Mouse (Mus musculus) cerebellum, postnatal 4 days (tissue): Measurements from ENCODE around the gene Cfdp1.

Source experiments
- DNase-seq, 2 experiments: peaks; one replicate each; pipeline ENCODE4 v3.0.0; 2022; ENCODE audit warnings: low spot score in 2 of 2, mixed read lengths in 1 of 2

The Cfdp1 gene

DNA sequence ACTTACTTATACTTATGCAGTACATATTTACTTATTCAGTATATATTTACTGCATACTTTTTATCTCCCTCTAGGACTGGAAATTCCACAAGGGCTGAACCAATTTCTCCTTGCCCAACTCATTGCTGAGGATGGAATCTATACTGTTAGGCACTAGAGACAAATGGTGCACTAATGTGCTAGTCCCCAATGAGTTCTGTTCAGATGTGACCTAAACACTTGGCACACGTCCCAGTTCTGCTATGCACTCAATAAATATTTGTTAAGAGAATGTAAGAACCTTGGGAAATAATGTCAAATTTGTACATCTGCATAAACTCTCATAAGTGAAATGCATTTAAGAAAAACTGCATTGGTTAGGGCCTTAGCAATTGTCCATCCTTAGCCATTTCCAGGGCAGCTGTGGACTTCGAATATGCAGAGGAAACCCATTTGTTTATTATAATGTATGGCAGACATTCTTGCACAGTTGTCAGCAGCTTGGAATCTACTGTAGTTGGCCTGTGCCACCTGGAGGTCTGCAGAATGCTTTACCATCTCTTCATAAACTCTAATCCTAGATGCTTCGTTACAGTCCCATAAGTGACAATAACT lies 60.7 kb downstream of the Cfdp1 start:
- no peak for DNase-seq

- DNase-seq = no peak
Observed at GRCm38 (mm10) chr8:111789639-111790038, 64.5 kb downstream of the Cfdp1 start.

GRCm38 (mm10) chr8:111789200-111789599 lies 64.9 kb downstream of the Cfdp1 start:
- no peak for DNase-seq

DNA sequence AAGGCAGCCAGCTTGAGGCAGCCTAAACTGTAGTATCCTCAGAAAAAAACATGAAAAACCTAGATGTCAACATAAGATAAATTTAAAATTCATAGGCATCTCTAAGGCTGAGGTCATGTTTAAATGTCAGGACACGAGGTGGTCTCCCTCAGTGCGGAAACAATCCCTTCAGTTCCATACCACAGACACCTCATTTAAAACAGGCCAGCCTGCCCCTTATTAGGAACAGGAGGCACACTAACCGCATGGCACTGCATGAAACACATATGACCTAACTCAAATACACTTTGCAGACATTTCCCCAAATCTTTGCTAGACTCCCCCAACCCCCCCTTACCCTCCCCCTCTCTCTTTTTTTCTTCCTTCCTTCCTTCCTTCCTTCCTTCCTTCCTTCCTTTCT lies 65.6 kb downstream of the Cfdp1 start:
- DNase-seq = no peak

DNA sequence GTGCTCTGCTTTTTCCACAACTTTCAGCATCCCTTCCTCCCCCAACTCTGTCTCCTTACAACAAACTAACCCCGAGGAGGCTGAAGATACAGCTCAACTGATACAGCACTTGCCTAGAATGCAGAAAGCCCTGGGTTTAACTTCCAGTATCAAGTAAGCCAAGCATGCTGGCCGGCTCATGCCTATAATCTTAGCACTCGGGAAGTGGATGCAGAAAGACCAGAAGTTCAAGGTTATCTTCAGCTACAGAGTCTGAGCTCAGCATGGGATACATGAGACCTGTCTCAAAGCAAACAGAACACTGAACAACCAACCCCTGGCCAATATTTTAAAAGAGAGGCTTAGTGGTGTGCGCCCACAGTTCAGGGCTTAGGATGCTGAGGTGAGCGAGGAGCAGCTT lies 66.0 kb downstream of the Cfdp1 start:
- DNase-seq = no peak

DNA sequence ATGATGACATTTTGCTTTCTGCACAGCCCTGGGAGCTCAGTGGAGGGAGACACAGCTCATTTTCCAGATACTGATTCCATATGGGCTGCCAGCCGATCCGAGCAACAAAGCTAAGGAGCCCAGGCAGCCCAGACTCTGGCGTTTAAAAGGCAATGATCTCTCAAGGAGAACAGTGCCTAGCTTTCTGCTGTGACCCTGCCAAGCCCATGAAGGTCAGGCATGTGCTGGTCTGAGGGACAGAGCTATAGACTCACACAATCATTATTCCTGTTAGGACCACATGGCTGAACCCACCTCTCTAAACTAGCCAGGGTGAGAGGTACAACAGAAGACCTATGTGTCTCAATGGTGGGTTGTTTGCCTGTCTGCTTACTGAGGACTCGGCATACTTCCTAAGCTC lies 66.4 kb downstream of the Cfdp1 start:
- no peak for DNase-seq

DNA sequence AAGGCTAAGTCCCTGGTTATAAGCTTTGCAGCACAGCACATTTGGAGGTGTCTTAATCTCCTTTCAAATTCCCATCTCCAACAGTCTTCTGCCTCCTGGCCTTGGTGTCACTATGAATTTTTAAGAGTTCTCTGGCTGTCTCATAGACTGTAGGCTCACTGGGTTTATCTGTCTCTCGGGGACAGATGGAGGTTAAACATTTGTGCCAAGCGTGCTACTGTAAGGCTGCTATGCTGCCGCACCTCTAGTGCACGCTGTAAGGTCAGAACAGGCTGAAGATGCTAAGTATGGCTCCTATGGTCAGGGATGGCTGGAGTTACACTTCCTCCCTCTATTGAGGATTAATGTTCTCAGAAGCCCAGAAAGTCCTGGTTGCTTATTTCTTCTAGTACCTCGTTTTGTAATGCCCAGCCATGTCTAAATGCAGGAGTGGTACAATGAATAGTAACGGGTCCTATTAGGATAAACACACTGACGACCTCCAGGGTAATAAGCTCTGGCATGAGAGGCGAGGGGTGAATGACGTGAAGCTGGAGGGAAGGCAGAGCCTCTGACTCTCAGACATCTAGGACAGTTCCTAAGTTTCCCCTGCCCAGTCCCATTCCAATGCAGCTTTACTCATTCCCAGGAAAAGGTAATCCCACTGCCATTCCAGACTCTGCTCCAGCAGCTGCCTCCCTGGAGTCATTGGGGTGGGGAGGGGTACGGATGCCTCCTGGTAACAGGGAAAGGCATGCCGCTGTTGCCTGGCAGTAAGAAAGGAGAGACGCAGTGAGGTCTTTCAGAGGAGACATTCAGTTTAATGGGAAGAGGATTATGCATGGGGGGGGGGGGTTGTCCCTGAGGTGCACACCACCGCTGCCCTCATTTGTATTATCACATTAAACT lies 67.1 kb downstream of the Cfdp1 start:
- DNase-seq = no peak

DNA sequence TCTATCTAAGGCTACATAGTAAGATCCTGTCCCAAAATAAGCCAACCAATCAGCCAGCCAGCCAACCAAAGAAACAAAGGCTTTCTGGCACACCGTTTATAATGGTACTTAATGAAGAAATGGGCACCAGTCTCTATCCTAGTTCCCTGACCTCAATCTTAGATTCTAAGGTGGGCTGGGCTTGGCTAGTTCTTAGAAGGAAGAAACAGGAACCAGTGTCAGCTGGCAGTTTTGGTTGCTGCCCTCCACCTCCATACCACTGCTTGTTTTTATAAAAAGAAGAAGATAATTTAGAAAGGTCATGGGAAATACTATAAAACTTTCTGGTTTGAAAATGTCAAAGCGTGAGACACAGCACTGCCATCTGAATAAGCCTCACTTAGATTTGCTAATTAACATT lies 68.0 kb downstream of the Cfdp1 start:
- DNase-seq = no peak

DNA sequence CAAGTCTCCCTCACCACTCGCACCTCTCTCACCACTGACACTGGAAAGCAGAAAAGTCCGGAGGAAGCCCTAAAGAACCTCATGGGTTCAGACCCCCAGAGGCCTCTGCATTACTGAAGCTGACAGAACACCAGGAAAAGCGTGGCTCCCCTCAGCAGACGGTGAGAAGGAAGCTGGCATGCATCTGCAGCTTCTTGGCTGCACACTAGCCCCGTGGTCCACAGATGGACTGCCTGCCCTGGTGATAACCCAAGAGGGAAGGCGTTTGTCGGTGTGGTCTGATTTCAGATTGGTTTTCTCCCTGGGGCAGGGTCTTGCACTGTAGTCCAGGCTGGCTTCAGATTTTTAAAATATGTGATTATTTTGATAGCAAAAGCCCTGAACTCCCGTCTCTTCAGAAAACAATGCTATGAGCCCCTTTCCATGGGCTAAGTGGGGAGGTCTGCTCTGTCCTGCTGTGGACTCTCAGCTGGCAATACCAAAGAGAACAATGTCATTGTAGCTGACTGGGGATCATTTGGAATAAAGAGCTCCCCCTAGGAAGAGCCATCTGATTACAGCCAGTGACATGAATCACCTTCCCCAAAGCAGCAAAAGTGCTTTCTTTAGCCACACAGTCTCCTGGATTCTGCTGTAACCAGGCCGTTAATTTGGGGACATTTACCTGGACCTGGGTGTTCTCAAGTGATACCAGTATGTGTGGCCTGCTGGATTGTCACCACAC lies 71.3 kb downstream of the Cfdp1 start:
- DNase-seq = no peak

GRCm38 (mm10) chr8:111782161-111782560 lies 71.9 kb downstream of the Cfdp1 start:
- DNase-seq = no peak

DNA sequence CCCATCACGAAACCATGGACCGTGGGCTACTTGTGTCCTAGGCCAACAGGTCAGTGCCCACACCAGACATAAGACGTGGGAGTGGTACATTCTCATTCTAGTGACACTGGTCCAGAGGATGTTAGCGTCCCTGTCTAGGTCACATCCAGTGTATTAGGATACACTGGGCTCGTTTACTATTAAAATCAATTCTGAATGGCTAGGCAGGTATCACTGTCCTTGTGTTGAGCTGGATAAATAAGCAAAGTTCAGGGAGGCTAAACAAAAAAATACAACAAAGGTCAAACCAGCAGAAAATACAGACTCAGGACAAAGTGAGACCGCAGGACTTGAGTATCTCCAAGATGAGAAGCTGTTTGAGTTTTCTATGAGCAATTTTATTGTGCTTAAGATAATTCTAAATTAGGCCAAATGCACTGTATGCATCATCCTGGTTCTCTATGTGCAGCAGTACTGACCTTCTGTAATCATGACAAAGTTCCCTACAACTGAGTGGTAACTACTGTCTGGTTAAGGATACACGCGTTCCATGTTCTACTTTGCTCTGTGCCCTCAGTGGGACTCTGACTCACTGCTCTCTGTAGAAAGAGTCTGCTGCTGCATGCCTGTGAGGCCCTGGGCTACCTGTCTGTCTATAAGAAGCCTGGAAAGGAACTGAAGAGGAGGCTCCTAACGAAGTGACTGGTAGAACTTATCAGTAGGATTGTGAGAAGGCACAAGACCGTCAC lies 73.2 kb downstream of the Cfdp1 start:
- DNase-seq = no peak

DNA sequence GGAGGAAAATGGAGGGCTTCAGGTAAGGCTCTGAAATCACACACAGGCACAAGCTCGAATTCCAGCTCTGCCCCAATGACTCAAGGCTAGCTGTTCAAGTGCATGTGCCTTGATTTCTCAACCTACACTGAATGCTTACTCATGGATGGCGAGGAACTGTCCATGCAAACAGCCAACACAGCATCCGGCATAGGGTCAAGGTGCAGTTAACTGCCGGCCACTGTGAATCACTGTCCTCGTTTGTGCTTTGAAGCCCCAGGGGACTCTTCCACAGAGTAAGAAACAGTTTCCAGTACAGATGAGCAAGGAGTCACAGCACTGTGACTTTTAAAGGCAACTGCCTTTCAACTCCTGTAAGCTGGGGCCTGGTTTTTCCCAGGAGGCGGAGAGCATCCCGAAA lies 74.4 kb downstream of the Cfdp1 start:
- DNase-seq = no peak

- DNase-seq = no peak
Observed at GRCm38 (mm10) chr8:111778801-111779200, 75.3 kb downstream of the Cfdp1 start.

- no peak for DNase-seq
Observed at GRCm38 (mm10) chr8:111776492-111776891, 77.6 kb downstream of the Cfdp1 start.

DNA sequence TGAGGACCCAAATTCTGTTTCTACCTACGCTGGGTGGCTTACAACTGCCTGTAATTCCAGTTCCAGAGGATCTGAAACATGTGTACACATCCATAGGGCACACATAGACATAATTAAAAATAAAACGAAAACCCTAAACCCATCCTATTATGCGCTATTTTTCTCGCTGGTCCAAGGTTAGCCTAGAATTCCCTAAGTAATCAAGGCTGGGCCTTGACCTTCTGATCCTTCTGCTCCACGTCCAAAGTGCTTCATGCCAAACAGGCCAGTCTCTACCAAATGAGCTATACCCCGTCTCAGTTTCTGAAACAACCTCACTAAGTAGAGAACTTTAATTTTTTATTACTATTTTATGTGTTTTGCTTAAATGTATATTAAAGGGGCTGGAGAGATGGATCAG lies 78.3 kb downstream of the Cfdp1 start:
- no peak for DNase-seq

DNA sequence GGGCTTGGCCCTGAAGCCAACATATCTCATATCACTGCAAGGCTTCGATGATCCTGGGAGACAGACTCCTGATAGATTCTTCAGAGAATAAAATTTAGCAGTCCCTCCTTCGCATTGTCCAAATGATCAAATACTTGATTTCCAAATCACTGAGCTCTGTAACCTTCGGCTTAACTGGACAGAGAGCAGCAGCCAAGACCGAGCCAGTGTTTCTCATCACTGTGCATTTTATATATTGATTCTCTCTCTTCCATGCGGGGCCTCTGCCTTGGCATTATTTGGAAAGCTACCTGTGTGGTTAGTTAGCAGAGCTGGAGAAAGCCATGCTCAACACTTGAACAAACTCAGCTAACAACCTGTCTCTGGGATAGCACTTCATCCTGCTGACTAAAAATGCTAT lies 80.6 kb downstream of the Cfdp1 start:
- no peak for DNase-seq

GRCm38 (mm10) chr8:111773057-111773456 lies 81.0 kb downstream of the Cfdp1 start:
- no peak for DNase-seq

- no peak for DNase-seq
Observed at GRCm38 (mm10) chr8:111772083-111772482, 82.0 kb downstream of the Cfdp1 start.

DNA sequence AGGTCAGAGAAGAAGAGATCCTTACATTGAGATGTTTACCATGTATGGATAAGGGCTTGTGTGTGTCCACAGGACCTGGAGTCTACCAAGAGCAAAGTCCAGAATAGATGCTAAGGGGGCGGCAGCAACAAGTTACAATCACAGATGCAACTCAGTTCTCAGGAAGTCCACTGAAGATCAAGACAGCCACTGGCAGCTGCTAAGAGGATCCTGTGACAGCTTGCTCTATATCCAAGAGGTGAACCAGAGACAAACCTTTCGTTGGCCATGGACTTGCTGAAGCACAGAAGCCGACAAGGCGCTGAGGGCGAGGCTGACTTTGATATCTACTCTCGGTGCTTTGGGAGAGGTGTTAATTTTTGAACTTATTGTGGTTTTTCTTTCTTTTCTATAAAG lies 82.5 kb downstream of the Cfdp1 start:
- no peak for DNase-seq

DNA sequence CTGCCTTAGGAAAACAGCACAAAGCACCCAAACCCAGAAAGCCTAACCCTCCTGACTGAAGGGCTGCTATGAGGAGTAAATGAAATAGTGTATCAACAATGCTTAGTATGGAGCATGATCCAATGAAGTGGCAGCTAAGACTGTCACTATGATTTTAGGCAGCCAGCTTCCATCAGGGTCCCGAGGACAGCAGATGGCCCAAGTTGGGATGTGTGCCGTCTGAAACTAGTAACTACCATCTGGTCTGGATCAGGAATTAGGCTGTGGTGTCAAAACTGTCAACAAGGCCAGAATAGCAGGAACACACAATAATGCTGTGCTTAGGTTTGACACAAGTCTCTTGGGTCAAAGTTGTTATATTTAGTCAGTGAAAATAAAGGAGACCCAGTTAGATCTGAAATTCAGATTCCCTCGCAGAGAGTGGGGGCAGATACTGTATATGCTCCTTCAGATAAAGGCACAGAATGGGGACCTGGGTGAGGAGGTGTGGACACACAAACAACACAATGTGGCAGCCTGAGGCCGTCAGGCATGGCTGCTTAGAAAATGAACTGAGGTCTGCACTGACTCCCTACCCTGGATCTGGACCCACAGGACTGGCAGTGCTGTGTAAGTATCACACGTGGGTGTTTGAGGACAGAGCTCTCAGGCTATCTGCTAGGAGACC lies 83.0 kb downstream of the Cfdp1 start:
- no peak for DNase-seq

DNA sequence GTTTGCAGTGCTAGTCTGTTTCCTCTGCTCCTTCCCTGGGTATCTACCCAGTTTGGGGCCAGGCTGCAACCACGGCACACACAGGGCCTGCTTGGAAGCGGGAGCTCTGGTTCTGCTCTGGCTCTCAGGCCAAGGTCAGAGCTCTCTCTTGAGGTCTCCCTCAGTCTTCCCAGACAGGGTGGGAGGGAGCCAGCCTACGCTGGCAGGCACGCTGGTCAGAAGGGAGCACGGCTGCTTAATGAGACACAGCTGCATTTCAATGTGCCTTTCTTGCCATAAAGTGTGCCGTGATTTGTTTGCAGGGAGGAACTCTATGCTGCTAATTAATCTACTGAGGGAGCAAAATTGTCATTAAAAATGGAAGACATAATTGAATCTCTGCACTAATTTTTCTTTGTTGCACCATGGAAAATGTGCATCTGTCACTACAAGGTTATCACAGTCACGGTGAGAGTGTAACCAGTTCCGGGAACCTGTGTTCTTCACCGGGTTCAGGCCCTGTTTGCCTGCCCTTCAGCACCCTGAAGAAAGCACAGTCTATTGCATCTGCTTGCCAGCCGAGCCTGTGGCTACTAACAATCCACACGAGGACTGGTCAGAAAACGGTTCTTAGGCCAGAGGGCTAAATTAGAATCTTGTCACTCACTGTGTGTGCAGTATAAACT lies 84.2 kb downstream of the Cfdp1 start:
- DNase-seq = no peak
